Mouse (Mus musculus) thymus, adult 2 months (tissue): ENCODE data around the gene Ulk2.

Experiments
- CTCF ChIP-seq: fragments of 200-500 bp; IDR thresholded peaks from 2 replicates; pipeline ENCODE4 v1.5.1; 2012; ENCODE audit warnings: mild to moderate bottlenecking, control low read depth, low read length, moderate library complexity, borderline replicate concordance; ENCODE audit not compliant: control insufficient read depth, poor library complexity, insufficient read depth; ENCODE audit errors: extremely low read depth
- POLR2A ChIP-seq: fragments of 200-500 bp; IDR thresholded peaks from 2 replicates; pipeline ENCODE4 v1.6.1; 2012; ENCODE audit warnings: mild to moderate bottlenecking, low read length, control low read depth, moderate library complexity; ENCODE audit not compliant: control insufficient read depth, poor library complexity, insufficient read depth; ENCODE audit errors: extremely low read depth

- TF ChIP-seq POLR2A (no peak), CTCF (no peak)
Observed at GRCm38 (mm10) chr11:61852916-61853315, 2.0 kb downstream of the Ulk2 start.
